Mouse (Mus musculus) ES-Bruce4 (cell line): ENCODE data around the gene Tuba1c. TPM values are rescaled to one million over a fixed set of nuclear protein-coding genes. Genes with fewer than 3 reads are reported as not detected.

Source experiments
- H3K27ac ChIP-seq: 2 replicates; pipeline ENCODE4 v1.5.1; 2012; ENCODE audit warnings: low read length, inconsistent platforms; ENCODE audit not compliant: insufficient read depth
- H3K27me3 ChIP-seq: 2 replicates; pipeline ENCODE4 v1.6.1; 2012; ENCODE audit warnings: mild to moderate bottlenecking, low read length, inconsistent platforms; ENCODE audit not compliant: control insufficient read depth, poor library complexity, insufficient read depth, severe bottlenecking
- H3K36me3 ChIP-seq: 2 replicates; pipeline ENCODE4 v1.6.1; 2012; ENCODE audit warnings: inconsistent platforms, mild to moderate bottlenecking, low read length, moderate library complexity; ENCODE audit not compliant: control insufficient read depth, poor library complexity, insufficient read depth, severe bottlenecking
- H3K4me1 ChIP-seq: one replicate; pipeline ENCODE4 v1.8.1; 2011; ENCODE audit warnings: low read length; ENCODE audit not compliant: control insufficient read depth, insufficient read depth
- H3K4me3 ChIP-seq: 2 replicates; pipeline ENCODE4 v1.5.1; 2011; ENCODE audit warnings: low read depth, mild to moderate bottlenecking, low read length
- H3K9ac ChIP-seq: 2 replicates; pipeline ENCODE4 v1.6.1; 2012; ENCODE audit warnings: low read depth, mild to moderate bottlenecking, inconsistent platforms; ENCODE audit not compliant: poor library complexity, severe bottlenecking
- H3K9me3 ChIP-seq: replicated peaks from 2 replicates; pipeline ENCODE4 v1.6.1; 2012; ENCODE audit warnings: mild to moderate bottlenecking, low read length, inconsistent platforms; ENCODE audit not compliant: control insufficient read depth, poor library complexity, insufficient read depth, severe bottlenecking
- CTCF ChIP-seq: IDR thresholded peaks from one replicate; pipeline ENCODE4 v1.8.1; 2011; ENCODE audit warnings: low read depth, low read length
- EP300 ChIP-seq: IDR thresholded peaks from 2 replicates; pipeline ENCODE4 v1.6.1; 2011; ENCODE audit warnings: low read depth, low read length; ENCODE audit not compliant: insufficient read depth
- POLR2A ChIP-seq: IDR thresholded peaks from one replicate; pipeline ENCODE4 v1.8.1; 2011; ENCODE audit warnings: low read length; ENCODE audit not compliant: insufficient read depth
- polyA plus RNA-seq: library from polyadenylated mRNA; stranded (reverse); fragments of >200 nt; gene quantifications from 2 replicates; pipeline ENCODE4 v1.2.4, GENCODE M21; 2011; ENCODE audit warnings: low read depth; ENCODE audit not compliant: missing spikeins, insufficient read depth, insufficient read length

Gene Tuba1c
- polyA plus RNA-seq, 1 experiment, result 407 TPM

GRCm38 (mm10) chr15:99084618-99085017 is 54.9 kb downstream of the Tuba1c start:
- H3K27me3 ChIP-seq, result no peaks in the 10 kb centered on the region

GRCm38 (mm10) chr15:99085997-99086396 is 56.3 kb downstream of the Tuba1c start:
- Histone ChIP-seq H3K27ac (no peak overlapping the region), H3K4me1 (peaks cover 2% of the 10 kb centered on the region), H3K27me3 (no peaks in the 10 kb centered on the region), H3K9me3 (no peaks in the 10 kb centered on the region), H3K4me3 (no peak overlapping the region), H3K9ac (no peak overlapping the region), H3K36me3 (peaks cover 15% of the 10 kb centered on the region)
- TF ChIP-seq CTCF (no peak), POLR2A (no peak), EP300 (no peak)

More at GRCm38 (mm10) chr15:99084618-99085017, 54.9 kb downstream of the Tuba1c start:
- H3K9ac ChIP-seq, result peak overlapping the region; percentile 14; the same call in 1 of the 2 replicates
- H3K36me3 ChIP-seq, result peaks cover 15% of the 10 kb centered on the region
- H3K27ac ChIP-seq, result no peak overlapping the region
- TF ChIP-seq EP300 (no peak), POLR2A (no peak), CTCF (no peak)
- no peaks in the 10 kb centered on the region for H3K9me3 ChIP-seq
- peak overlapping the region; percentile 7; the same call in 1 of the 2 replicates for H3K4me3 ChIP-seq
- H3K4me1 ChIP-seq, result peaks cover 2% of the 10 kb centered on the region

GRCm38 (mm10) chr15:99087253-99088075 is 57.8 kb downstream of the Tuba1c start, which contains the start of gene C1ql4:
C1ql4 (minus strand) TSS chr15:99087817.
- H3K9me3 ChIP-seq, result no peaks in the 10 kb centered on the region
- peak within 1 kb of the TSS; percentile 46 for H3K9ac ChIP-seq
- TF ChIP-seq EP300 (no peak), CTCF (peak; percentile 77)
- no peak within 1 kb of the TSS for H3K27ac ChIP-seq
- no peaks in the 10 kb centered on the region for H3K27me3 ChIP-seq
- H3K4me1 ChIP-seq, result peaks cover 2% of the 10 kb centered on the region
- peak within 1 kb of the TSS; percentile 65 for H3K4me3 ChIP-seq
- H3K36me3 ChIP-seq, result peaks cover 5% of the 10 kb centered on the region; the same call in 1 of the 2 replicates

Other genes with a start within 250 kb of the Tuba1c start
- not detected in 2 replicates for gene Wnt1, start 240.0 kb upstream of the Tuba1c start, polyA plus RNA-seq
- not detected in 2 replicates for gene Ddn, start 220.4 kb upstream of the Tuba1c start, polyA plus RNA-seq
- gene Prkag1, start 198.4 kb upstream of the Tuba1c start, polyA plus RNA-seq, result 51.0 and 61.0 TPM in 2 replicates
- gene Kmt2d, start 158.7 kb upstream of the Tuba1c start, polyA plus RNA-seq, result 51.9 and 62.2 TPM in 2 replicates
- gene Rhebl1, start 135.4 kb upstream of the Tuba1c start, polyA plus RNA-seq, result 40.3 and 41.9 TPM in 2 replicates
- gene Dhh, start 131.4 kb upstream of the Tuba1c start, polyA plus RNA-seq, result 0.40 and 0.78 TPM in 2 replicates
- 30.9 and 33.4 TPM in 2 replicates for gene Lmbr1l, start 111.7 kb upstream of the Tuba1c start, polyA plus RNA-seq
- gene Tuba1b, start 95.3 kb upstream of the Tuba1c start, polyA plus RNA-seq, result 3,464 and 4,107 TPM in 2 replicates
- not detected in 2 replicates for gene Gm49450, start 76.3 kb upstream of the Tuba1c start, polyA plus RNA-seq
- gene Tuba1a, start 76.2 kb upstream of the Tuba1c start, polyA plus RNA-seq, result 700 and 767 TPM in 2 replicates
- gene Prph, start 25.3 kb downstream of the Tuba1c start, polyA plus RNA-seq, result 8.0 and 11.5 TPM in 2 replicates
- gene Troap, start 44.7 kb downstream of the Tuba1c start, polyA plus RNA-seq, result 43.3 and 46.5 TPM in 2 replicates
- 0.96 TPM in 1 of 2 replicates, not detected in the other for gene C1ql4, start 57.9 kb downstream of the Tuba1c start, polyA plus RNA-seq
- gene Dnajc22, start 63.3 kb downstream of the Tuba1c start, polyA plus RNA-seq, result 5.0 and 5.4 TPM in 2 replicates
- 60.7 and 65.1 TPM in 2 replicates for gene Spats2, start 96.0 kb downstream of the Tuba1c start, polyA plus RNA-seq
- 0.99 and 1.3 TPM in 2 replicates for gene Kcnh3, start 195.0 kb downstream of the Tuba1c start, polyA plus RNA-seq
- gene Mcrs1, start 222.1 kb downstream of the Tuba1c start, polyA plus RNA-seq, result 76.2 and 84.9 TPM in 2 replicates